Mouse (Mus musculus) G1E (cell line): Measurements from ENCODE around the gene S1pr4.

ENCODE experiments used
- CTCF ChIP-seq: IDR thresholded peaks from 2 replicates; pipeline ENCODE4 v1.5.1; 2012; ENCODE audit warnings: low read depth, low read length, inconsistent platforms, mixed read lengths
- POLR2AphosphoS5 ChIP-seq: IDR thresholded peaks from 2 replicates; pipeline ENCODE4 v1.6.1; 2012; ENCODE audit warnings: low read depth, low read length, inconsistent platforms; ENCODE audit not compliant: insufficient replicate concordance
- TAL1 ChIP-seq: conservative IDR thresholded peaks from 2 replicates; pipeline ENCODE4 v1.6.1; 2012; ENCODE audit warnings: low read depth, low read length, inconsistent platforms, mixed read lengths

DNA sequence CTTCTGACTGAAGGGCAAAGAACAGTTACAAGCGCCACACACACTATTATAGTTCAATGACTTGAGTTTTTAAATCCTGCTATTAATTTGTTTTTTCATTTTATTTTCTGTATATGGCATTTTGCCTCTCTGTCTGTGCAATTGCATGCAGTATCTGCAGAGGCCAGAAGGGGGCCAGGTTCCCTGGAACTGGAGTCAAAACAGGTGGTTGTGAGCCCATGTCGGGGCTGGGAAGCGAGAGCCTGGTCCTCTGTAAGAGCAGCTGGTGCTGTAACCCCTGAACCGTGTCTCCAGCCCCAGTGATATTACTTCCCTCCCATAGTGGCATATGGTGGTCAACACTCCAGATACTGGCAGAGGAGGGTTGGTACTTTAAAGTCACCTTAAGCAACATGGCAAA is 18.6 kb upstream of the S1pr4 start:
- TF ChIP-seq CTCF (peak; percentile 56), TAL1 (no peak), POLR2AphosphoS5 (no peak)
